Mouse (Mus musculus) testis, adult 2 months (tissue): ENCODE measurements around the gene 1700025G04Rik.

Source experiments
- CTCF ChIP-seq: fragments of 200-500 bp; IDR thresholded peaks from 2 replicates; pipeline ENCODE4 v1.5.1; 2012; ENCODE audit warnings: low read depth, mild to moderate bottlenecking, inconsistent platforms, low read length, moderate library complexity; ENCODE audit not compliant: control insufficient read depth, insufficient read depth, insufficient replicate concordance
- POLR2A ChIP-seq: fragments of 200-500 bp; IDR thresholded peaks from 2 replicates; pipeline ENCODE4 v1.6.1; 2012; ENCODE audit warnings: low read depth, mild to moderate bottlenecking, inconsistent platforms, low read length, moderate library complexity; ENCODE audit not compliant: control insufficient read depth

- TF ChIP-seq POLR2A (no peak), CTCF (peak; percentile 44; the same call in 1 of the 2 replicates)
Observed at GRCm38 (mm10) chr1:151991505-151991904, 98.4 kb downstream of the 1700025G04Rik start.
